Mouse (Mus musculus) c-Kit-negative CD71-positive TER-119-positive erythroid progenitor cells, embryonic 14.5 days (primary cell): ENCODE measurements around the gene Ankrd45.
"Not testable (repeated sequence)": the region's sequence is repeated elsewhere in the genome, so short reads cannot be mapped to it uniquely, and the experiment has no call there.

ENCODE experiments used
- DNase-seq: peaks from one replicate; pipeline ENCODE4 v3.0.0-alpha.2; 2013; ENCODE audit warnings: low read depth, low spot score

Ankrd45 gene

GRCm38 (mm10) chr1:161183677-161184076, 41.2 kb downstream of the Ankrd45 start:
- no peak for DNase-seq

DNA sequence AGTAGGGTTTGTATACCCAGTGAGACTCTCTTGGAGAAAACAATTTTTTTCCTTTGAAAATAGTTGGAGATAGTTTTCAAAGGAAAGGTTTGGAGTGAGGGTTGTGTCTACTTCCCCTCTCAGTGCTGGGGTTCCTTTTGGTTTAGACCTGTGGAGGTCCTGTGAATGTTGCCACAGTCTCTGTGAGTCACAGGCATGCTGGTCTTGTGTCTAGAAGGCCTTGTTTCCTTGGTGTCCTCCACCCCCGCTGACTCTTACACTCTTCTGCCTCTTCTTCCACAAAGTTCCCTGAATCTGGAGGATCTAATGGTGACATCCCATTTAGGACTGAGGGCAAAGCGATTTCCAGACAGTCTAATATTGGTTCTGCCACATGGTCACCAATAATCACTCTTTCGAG, 42.9 kb downstream of the Ankrd45 start:
- no peak for DNase-seq

DNA sequence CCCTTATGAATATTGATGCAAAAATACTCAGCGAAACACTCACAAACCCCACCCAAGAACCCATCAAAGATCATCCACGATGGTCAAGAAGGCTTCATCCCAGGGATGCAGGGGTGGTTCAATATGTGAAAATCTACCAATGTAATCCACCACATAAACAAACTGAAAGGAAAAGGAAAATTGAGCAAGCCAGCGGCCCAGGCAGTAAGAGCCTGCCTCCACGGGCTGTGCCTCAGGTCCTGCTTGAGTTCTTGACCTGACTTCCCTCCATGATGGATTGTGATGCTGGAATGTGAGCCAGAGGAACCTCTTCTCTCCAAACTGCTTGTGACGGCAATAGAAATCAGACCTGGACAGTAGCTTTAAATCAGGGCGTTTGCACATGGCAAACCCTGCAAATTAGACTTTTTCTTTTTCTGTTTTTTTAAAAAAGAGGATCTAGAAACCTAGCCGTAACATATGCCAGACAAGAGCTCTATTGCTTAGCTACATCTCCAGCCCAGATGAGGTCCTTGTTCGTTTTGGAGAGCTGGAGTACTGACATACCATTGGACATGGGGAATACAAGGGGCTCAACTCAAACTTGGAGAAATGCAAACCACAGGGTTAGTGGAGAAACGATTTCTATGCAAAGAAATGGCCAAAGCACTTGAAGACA, 47.9 kb downstream of the Ankrd45 start:
- DNase-seq, result no peak

DNA sequence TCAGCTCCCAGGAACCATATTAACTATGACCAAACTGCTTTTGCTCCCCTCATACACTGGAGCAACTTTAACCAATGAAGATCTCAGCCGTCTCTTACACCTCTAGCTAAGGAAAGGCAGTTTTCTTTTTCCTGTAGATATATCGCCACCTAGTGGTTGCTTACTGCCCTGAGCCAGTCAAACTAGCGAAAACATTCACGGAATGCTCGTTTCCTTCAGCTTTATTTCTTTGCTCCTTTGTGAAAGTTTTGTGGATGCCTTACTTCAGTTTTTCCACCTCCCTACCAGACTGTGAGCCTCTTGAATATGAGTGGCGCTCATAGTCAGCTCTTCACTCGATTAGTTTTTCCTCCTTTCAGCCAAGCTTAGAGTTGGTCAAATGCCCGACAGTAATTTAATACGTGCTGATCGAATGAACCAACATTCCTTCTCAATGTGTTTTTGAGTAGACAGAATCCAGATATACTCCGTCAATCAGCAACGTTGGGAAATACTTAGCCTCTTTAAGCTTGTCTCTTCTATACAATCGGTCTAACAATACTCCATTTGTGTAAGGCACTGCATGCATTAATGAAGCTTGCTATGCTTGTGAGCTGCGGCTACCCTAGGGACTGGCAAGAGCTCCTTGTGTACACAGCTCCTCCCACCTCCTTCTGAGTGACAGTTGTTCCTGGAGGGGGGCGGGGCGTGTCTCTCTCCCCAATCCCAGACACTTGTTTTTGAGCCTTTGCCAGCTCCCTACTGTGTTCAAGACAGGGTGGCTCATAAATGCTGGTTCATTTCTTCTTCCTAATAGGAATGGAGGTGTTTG, 53.3 kb downstream of the Ankrd45 start:
- peak; percentile 60 for DNase-seq

DNA sequence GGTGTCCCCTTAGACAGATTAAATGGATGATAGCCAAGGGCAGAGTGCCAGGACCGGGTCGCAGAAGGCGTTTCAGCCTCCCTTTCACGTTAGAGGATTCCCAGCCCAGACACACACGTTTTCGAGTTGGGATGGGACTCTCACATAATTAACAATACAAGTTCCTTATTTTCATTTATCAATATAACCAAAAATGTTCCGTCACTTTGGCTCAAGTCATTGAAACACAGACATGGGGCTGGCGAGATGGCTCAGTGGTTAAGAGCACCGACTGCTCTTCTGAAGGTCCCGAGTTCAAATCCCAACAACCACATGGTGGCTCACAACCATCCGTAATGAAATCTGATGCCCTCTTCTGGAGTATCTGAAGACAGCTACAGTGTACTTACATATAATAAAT, 53.9 kb downstream of the Ankrd45 start:
- not testable (repeated sequence) for DNase-seq

GRCm38 (mm10) chr1:161199856-161200255, 57.4 kb downstream of the Ankrd45 start:
- no peak for DNase-seq

GRCm38 (mm10) chr1:161214465-161214864, 72.0 kb downstream of the Ankrd45 start:
- DNase-seq, result peak; percentile 29

DNA sequence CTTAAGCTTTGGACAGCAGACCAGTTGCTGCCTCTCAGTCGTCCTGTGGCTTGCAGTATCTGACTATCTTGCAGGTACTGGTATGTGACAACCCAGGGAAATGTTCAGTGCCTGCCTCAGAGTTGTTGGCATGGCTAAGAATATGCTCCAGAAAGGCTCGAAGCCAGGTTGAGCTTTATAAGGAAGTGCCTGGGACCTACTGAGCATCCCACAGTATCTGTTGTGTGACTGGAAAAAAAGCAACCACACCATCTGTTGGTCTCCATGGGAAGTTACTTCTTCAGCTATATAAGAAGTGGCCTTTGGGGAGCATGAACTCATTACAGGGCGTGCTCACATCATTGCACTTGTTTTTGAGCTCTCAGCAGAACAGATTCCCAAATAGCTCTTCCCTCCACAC, 77.3 kb downstream of the Ankrd45 start:
- no peak for DNase-seq
